Mouse (Mus musculus) embryonic facial prominence, embryonic 11.5 days (tissue): ENCODE measurements around the gene Cd48. TPM values are rescaled to one million over a fixed set of nuclear protein-coding genes. Genes with fewer than 3 reads are reported as not detected.
"Not testable (repeated sequence)": the region's sequence is repeated elsewhere in the genome, so short reads cannot be mapped to it uniquely, and the experiment has no call there.

Experiments used
- ATAC-seq: fragments of 200-750 bp; cut with Nextera tagmentation; replicated peaks from 2 replicates; pipeline ENCODE4 v1.8.0; 2017; ENCODE audit warnings: low read depth; ENCODE audit not compliant: insufficient number of reproducible peaks, low FRiP score, low TSS enrichment
- DNase-seq: peaks from one replicate; pipeline ENCODE4 v3.0.0-alpha.2; 2015; ENCODE audit warnings: low spot score
- H3K27ac ChIP-seq: fragments of 300-500 bp; sonication (generic); replicated peaks from 2 replicates; pipeline ENCODE4 v1.5.1; 2014; ENCODE audit warnings: mild to moderate bottlenecking, low read depth, low read length, control low read depth
- H3K27me3 ChIP-seq: fragments of 300-500 bp; sonication (generic); 2 replicates; pipeline ENCODE4 v1.6.1; 2014; ENCODE audit warnings: mild to moderate bottlenecking, low read length, moderate library complexity, mixed read lengths; ENCODE audit not compliant: control insufficient read depth, insufficient read depth
- H3K36me3 ChIP-seq: fragments of 300-500 bp; sonication (generic); replicated peaks from 2 replicates; pipeline ENCODE4 v1.6.1; 2014; ENCODE audit warnings: low read depth, mild to moderate bottlenecking, low read length, moderate library complexity, mixed read lengths; ENCODE audit not compliant: control insufficient read depth, insufficient read depth
- H3K4me1 ChIP-seq: fragments of 300-500 bp; sonication (generic); 2 replicates; pipeline ENCODE4 v1.6.1; 2014; ENCODE audit warnings: low read length, mixed read lengths; ENCODE audit not compliant: control insufficient read depth, insufficient read depth
- H3K4me2 ChIP-seq: fragments of 300-500 bp; sonication (generic); 2 replicates; pipeline ENCODE4 v1.6.1; 2014; ENCODE audit warnings: low read depth, mild to moderate bottlenecking, control low read depth, low read length, moderate library complexity
- H3K4me3 ChIP-seq: fragments of 300-500 bp; sonication (generic); 2 replicates; pipeline ENCODE4 v1.5.1; 2014; ENCODE audit warnings: low read depth, low read length, control low read depth
- H3K9ac ChIP-seq: fragments of 300-500 bp; sonication (generic); replicated peaks from 2 replicates; pipeline ENCODE4 v1.6.1; 2014; ENCODE audit warnings: mild to moderate bottlenecking, control low read depth, low read length
- H3K9me3 ChIP-seq: fragments of 300-500 bp; sonication (generic); replicated peaks from 2 replicates; pipeline ENCODE4 v1.6.1; 2016; ENCODE audit warnings: mild to moderate bottlenecking, low read length, inconsistent platforms, mixed read lengths; ENCODE audit not compliant: control insufficient read depth
- WGBS: fragments of 180-500 bp; shearing (Covaris S2); extraction: QIAGEN DNeasy Blood & Tissue Kit; methylation state at CpG from one replicate; pipeline ENCODE4 v1.1.7; 2014; 5-methylcytosine and 5-hydroxymethylcytosine counted together
- polyA plus RNA-seq: library from polyadenylated mRNA; unstranded; fragments of >200 nt; fragmentation: Nextera tagmentation; extraction: Ambion mirVana; gene quantifications from 2 replicates; pipeline ENCODE4 v1.2.1, GENCODE M21; 2014

The Cd48 gene
- polyA plus RNA-seq, 1 experiment from 2014 or later, result 0.70 TPM

DNA sequence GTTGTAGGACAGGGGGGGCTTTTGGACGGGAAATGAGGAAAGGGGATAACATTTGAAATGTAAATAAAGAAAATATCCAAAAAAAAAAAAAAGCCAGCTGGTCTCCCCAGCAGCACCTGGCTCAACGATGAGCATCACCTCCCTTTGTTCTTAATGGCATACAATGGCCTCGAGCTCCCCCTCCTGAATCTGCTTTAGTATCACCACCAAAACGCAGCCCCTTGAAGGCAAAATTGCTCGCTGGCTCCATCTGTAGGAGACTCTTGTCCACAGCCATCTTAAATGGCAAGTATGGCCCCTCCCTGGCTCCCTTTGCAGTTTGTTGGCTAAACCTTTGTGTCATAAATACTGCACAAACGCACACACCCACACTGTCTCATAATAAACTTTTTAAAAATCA, 17.2 kb downstream of the Cd48 start:
- WGBS, result 27% methylated on average over 6 of the region's 6 CpGs
- H3K4me2 ChIP-seq, result no peak overlapping the region
- no peaks in the 10 kb centered on the region for H3K36me3 ChIP-seq
- H3K4me3 ChIP-seq, result no peak overlapping the region
- no peak for ATAC-seq
- H3K27me3 ChIP-seq, result no peaks in the 10 kb centered on the region
- peak; percentile 56 for DNase-seq
- H3K27ac ChIP-seq, result no peak overlapping the region
- no peak overlapping the region for H3K9ac ChIP-seq
- no peaks in the 10 kb centered on the region for H3K9me3 ChIP-seq
- no peaks in the 10 kb centered on the region for H3K4me1 ChIP-seq

DNA sequence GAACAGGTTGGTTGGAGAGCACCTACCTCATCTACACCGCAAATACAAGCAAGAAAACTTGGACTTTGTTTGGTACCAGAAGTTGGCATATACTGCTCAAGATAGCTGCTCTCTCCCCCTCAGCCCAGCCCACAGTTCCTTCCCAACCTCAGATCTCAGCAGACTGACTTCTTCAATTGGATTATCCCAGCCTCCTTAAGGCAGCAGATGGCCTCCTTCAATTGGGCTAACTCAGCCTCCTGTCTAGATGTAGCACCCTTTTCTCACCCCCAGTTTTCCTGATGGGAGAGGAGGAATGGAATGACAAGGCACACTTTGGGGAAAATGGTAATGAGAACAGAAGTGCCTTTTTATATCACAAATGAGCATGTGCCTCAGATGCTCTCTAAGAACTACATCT, 31.9 kb downstream of the Cd48 start:
- H3K9ac ChIP-seq, H3K4me1 ChIP-seq, H3K4me3 ChIP-seq, H3K4me2 ChIP-seq, H3K9me3 ChIP-seq, H3K27me3 ChIP-seq, ATAC-seq, H3K36me3 ChIP-seq, DNase-seq, H3K27ac ChIP-seq: not testable (repeated sequence)
- 76% methylated on average over 1 of the region's 1 CpGs for WGBS

DNA sequence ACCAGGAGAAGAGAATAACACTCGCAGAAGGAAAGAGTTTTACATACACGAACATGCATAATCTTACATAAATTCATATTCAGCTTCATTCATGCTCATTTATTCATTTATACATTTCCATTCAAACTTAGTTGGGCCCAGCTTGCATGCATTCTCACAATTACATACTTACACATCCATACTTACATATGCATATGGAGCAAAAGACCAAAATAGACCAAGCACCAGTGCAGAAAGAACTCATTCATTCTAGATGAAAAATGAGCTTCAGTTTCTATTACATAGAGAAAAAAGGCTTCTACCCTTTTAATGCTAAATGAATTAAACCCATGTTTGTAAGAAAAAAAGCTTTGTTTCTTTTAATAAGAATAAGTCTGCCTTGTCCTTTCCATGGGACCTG, 33.6 kb downstream of the Cd48 start:
- Histone ChIP-seq H3K27ac (no peak overlapping the region), H3K4me3 (no peak overlapping the region)

DNA sequence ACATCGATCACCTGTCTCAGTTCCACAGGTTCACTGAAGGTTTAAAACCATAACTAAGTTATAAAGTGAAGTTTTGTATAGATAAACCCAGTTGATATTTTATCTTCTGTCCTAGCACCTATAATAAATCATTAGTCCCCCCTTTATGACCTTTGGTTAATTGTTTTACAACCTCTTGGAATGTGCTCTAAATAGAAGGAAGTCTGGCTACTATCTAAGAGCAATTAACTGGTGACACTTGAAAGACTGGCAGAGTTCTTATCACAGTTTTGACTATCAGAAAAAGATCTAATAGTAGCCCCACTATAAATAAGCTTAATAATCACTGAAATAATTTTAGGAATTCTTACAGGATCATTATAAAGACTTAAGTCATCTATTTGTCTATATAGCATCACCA, 34.4 kb downstream of the Cd48 start:
- Histone ChIP-seq H3K4me2 (no peak overlapping the region), H3K9me3 (no peaks in the 10 kb centered on the region), H3K9ac (no peak overlapping the region), H3K27ac (no peak overlapping the region), H3K36me3 (no peaks in the 10 kb centered on the region), H3K27me3 (no peaks in the 10 kb centered on the region), H3K4me3 (no peak overlapping the region), H3K4me1 (no peaks in the 10 kb centered on the region)
- no peak for DNase-seq
- WGBS, result 95% methylated on average over 1 of the region's 1 CpGs
- no peak for ATAC-seq

More for the DNA sequence above, 33.6 kb downstream of the Cd48 start:
- H3K4me2 ChIP-seq, result no peak overlapping the region
- no peaks in the 10 kb centered on the region for H3K36me3 ChIP-seq
- WGBS, result 88% methylated on average over 2 of the region's 2 CpGs
- no peak overlapping the region for H3K9ac ChIP-seq
- no peaks in the 10 kb centered on the region for H3K27me3 ChIP-seq
- H3K9me3 ChIP-seq, result no peaks in the 10 kb centered on the region
- ATAC-seq (no peak), DNase-seq (no peak)
- H3K4me1 ChIP-seq, result no peaks in the 10 kb centered on the region

DNA sequence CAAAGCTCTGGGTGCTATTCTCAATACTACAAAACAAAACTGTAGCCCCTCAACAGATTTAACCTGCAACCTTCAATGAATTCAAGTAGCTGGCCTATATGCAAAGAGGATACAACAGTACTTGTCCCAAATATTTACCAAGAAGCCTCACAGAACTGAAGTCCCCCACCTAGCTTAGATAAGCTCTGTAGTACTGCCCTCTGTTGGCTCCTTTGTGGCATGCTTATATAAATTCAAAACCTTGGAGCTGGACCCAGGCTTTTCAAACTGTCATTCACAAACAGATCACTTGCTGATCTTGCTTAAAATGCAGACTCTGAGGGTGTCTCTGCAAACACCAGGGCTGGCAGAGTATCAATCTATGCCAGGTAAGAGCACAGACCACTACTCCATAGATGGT, 49.4 kb downstream of the Cd48 start:
- Histone ChIP-seq H3K4me3 (no peak overlapping the region), H3K9ac (no peak overlapping the region), H3K27me3 (no peaks in the 10 kb centered on the region), H3K36me3 (no peaks in the 10 kb centered on the region), H3K9me3 (no peaks in the 10 kb centered on the region), H3K27ac (no peak overlapping the region), H3K4me2 (no peak overlapping the region), H3K4me1 (no peaks in the 10 kb centered on the region)
- DNase-seq (no peak), ATAC-seq (no peak)

DNA sequence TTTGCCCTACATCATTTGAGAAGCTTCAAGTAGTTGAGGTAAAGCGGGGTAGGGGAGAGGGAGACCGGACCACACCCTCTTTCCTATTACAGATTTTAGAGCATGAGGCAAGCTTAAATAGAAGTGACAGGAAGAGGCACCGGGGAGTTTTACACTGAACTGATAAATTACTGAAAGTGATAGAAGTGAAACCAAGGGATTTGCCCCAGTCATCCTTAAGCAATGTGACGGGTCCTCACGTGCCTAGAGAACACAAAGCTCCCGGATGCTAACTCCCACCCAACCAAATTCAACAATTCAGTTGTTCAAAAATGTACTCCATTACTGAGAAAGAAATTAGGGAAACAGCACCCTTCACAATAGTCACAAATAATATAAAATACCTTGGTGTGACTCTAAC, 53.1 kb downstream of the Cd48 start:
- 84% methylated on average over 6 of the region's 6 CpGs for WGBS
- H3K4me3 ChIP-seq, result no peak overlapping the region

DNA sequence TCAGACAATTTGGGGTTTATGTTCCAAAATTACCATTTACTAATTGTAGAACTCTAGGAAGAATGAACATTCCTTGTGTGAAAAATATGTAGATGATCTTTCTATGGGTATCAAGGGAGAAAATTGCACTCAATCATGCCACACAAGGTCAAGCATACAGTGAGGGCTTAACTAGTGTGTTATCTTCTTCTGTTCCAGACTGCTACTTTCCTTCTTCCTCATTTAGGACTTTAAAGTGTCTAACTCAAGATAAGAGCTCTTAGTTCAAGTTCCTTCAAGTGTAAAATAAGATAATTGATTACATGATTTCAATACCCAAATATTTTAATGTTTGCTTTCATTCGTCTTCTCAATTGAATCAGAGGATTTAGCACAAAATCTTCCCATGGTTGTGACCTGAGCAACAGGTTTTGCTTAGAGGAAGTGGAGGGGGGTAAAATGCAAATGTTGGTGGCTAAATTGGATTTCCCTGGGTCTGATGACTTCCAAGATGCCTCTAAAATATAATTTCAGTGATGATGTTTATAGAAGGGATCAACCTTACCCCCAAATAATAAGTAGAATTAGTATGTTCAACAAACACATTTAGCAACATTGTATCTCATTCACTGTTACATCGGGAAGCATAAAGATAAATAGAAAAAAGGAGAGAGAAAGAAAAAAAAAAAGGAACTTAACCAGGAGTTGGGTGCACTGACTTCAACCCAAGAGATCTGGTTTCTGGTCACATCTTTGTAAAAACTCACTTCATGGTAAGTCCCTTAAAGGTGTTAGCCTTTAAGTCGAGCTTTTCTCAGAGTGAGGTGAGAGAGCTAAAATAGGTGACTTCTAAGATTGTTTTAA, 66.5 kb downstream of the Cd48 start:
- 83% methylated on average over 3 of the region's 3 CpGs for WGBS
- H3K27me3 ChIP-seq, result no peaks in the 10 kb centered on the region
- no peak overlapping the region for H3K9ac ChIP-seq
- no peaks in the 10 kb centered on the region for H3K9me3 ChIP-seq
- DNase-seq (no peak), ATAC-seq (no peak)
- no peak overlapping the region for H3K4me2 ChIP-seq
- no peak overlapping the region for H3K27ac ChIP-seq
- H3K4me1 ChIP-seq, result no peaks in the 10 kb centered on the region
- H3K36me3 ChIP-seq, result no peaks in the 10 kb centered on the region
- H3K4me3 ChIP-seq, result no peak overlapping the region

More for the DNA sequence above, 53.1 kb downstream of the Cd48 start:
- ATAC-seq, result no peak
- no peak for DNase-seq
- Histone ChIP-seq H3K36me3 (no peaks in the 10 kb centered on the region), H3K4me2 (no peak overlapping the region), H3K27me3 (no peaks in the 10 kb centered on the region), H3K4me1 (no peaks in the 10 kb centered on the region), H3K9me3 (no peaks in the 10 kb centered on the region), H3K27ac (no peak overlapping the region), H3K9ac (no peak overlapping the region)
